Mouse (Mus musculus) ES-Bruce4 (cell line): ENCODE data around the gene Sfxn3.

ENCODE experiments used
- CTCF ChIP-seq: IDR thresholded peaks from one replicate; pipeline ENCODE4 v1.8.1; 2011; ENCODE audit warnings: low read depth, low read length
- POLR2A ChIP-seq: IDR thresholded peaks from one replicate; pipeline ENCODE4 v1.8.1; 2011; ENCODE audit warnings: low read length; ENCODE audit not compliant: insufficient read depth

DNA sequence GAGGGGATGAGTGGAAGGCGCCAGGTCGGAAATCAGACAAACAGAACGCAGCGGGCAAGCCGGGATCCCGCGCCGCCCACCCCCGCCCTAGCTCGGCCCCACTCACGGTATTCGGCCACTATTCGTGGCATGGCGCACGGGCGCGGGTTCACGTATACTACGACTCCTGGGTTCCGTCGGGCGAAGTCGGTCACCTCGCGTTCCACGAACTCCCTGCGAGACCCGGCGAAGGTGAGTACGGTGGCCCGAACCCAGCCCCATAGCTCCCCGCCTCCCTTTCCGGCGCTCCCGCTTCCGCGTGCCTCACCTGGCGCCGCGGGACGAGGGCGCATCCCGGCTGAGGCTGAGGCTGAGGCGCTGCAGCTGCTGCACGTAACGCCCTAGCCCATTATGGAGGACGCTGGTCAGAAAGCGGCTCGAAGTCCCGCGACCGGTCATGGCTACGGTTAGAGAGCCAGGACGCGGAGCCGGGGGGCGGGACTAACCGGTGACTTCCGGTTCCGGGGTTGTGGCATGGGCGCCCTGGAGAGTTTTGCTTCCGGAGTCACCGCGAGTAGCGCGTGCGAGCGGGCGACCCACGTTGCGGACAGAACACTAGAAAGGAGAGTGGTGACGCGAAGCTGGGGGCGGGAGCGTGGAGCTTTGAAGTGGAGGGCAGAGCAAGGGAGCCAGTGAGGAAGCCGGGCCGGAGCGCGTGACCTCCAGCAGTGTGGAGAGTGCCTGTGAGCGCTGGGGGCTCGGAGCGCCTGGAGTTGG lies 41.2 kb upstream of the Sfxn3 start, which contains the start of gene Mrpl43:
- TF ChIP-seq POLR2A = peak; percentile 12
- TF ChIP-seq CTCF = no peak
